Comparison of ENCODE assay signal across 2 mouse cellular contexts in the genomic region with DNA sequence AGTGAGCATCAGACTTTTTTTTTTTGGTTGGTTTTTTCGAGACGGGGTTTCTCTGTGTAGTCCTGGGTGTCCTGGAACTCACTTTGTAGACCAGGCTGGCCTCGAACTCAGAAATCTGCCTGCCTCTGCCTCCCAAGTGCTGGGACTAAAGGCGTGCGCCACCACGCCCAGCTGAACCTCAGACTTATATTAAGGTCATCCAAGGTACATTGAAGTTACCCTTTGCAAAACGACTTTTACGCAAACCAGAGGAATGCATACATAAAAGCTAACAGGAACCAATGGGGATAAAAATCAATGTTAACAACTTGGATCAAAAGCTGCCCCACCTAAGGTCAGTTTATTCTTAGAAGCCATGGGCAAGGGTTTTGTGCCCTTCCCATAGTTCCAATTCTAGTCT.
DNase-seq lines count a peak whose midpoint lies in the region.

No protein-coding gene starts in this region.

- DNase-seq in ZHBTc4 (ENCODE audit: low read depth, low spot score), result peak; percentile 65
- peak; percentile 61 for DNase-seq in heart, adult 11 months
